Mouse (Mus musculus) CH12.LX (cell line): Measurements from ENCODE around the gene Zfp773. TPM values are rescaled to one million over a fixed set of nuclear protein-coding genes. Genes with fewer than 3 reads are reported as not detected.

Experiments used
- DNase-seq: peaks from one replicate; pipeline ENCODE4 v3.0.0-alpha.2; 2013; ENCODE audit errors: extremely low read depth
- H3K27ac ChIP-seq: 2 replicates; pipeline ENCODE4 v1.5.1; 2012; ENCODE audit warnings: low read depth, mild to moderate bottlenecking, control low read depth, moderate library complexity; ENCODE audit not compliant: insufficient read depth
- H3K27me3 ChIP-seq: replicated peaks from 2 replicates; pipeline ENCODE3; 2012; ENCODE audit warnings: inconsistent platforms
- H3K36me3 ChIP-seq, 2 experiments: replicated peaks in 1 of 2; 2 replicates each; pipeline versions ENCODE3 to v1.6.1; 2012; ENCODE audit warnings: inconsistent platforms in 1 of 2, low read length in 1 of 2, mild to moderate bottlenecking in 1 of 2, mixed read lengths in 1 of 2, moderate library complexity in 1 of 2; ENCODE audit not compliant: control insufficient read depth in 1 of 2, insufficient read depth in 1 of 2
- H3K4me1 ChIP-seq, 2 experiments: 2 replicates each; pipeline ENCODE4 v1.6.1; 2012; ENCODE audit warnings: inconsistent platforms in 1 of 2, moderate library complexity in 1 of 2; ENCODE audit not compliant: insufficient read depth in 2 of 2, control insufficient read depth in 1 of 2
- H3K4me2 ChIP-seq: 2 replicates; pipeline ENCODE4 v1.6.1; 2012; ENCODE audit warnings: low read depth, mild to moderate bottlenecking, control low read depth; ENCODE audit not compliant: poor library complexity, insufficient read depth, severe bottlenecking
- H3K4me3 ChIP-seq, 3 experiments: fragments of 150-350 bp in 1 of 3; sonication (generic) in 1 of 3; replicated peaks in 1 of 3; 2 replicates each; pipeline versions ENCODE3 to v1.5.1; 2011 to 2012; ENCODE audit warnings: low read depth in 2 of 3, low read length in 2 of 3, mild to moderate bottlenecking in 2 of 3, moderate library complexity in 2 of 3, control low read depth in 1 of 3, improper control_type of control experiment in 1 of 3, inconsistent platforms in 1 of 3, mixed read lengths in 1 of 3; ENCODE audit not compliant: poor library complexity in 1 of 3
- H3K79me2 ChIP-seq: replicated peaks from 2 replicates; pipeline ENCODE4 v1.6.1; 2012; ENCODE audit warnings: mild to moderate bottlenecking, moderate library complexity; ENCODE audit not compliant: control insufficient read depth, poor library complexity, insufficient read depth, severe bottlenecking; ENCODE audit errors: extremely low read depth
- H3K9ac ChIP-seq: 2 replicates; pipeline ENCODE4 v1.6.1; 2012; ENCODE audit warnings: low read depth, mild to moderate bottlenecking, control low read depth, moderate library complexity; ENCODE audit not compliant: insufficient read depth
- H3K9me3 ChIP-seq: replicated peaks from 2 replicates; pipeline ENCODE3; 2012; ENCODE audit warnings: low read length, inconsistent platforms, mixed read lengths
- E2F4 ChIP-seq: IDR thresholded peaks from 2 replicates; pipeline ENCODE4 v1.6.1; 2011; ENCODE audit warnings: low read depth, low read length, improper control_type of control experiment; ENCODE audit not compliant: insufficient replicate concordance
- ETS1 ChIP-seq: conservative IDR thresholded peaks from 2 replicates; pipeline ENCODE4 v1.6.1; 2012; ENCODE audit warnings: low read depth, mild to moderate bottlenecking, inconsistent platforms, low read length, improper control_type of control experiment, moderate library complexity
- HCFC1 ChIP-seq: IDR thresholded peaks from 2 replicates; pipeline ENCODE4 v1.6.1; 2012; ENCODE audit warnings: low read depth, mild to moderate bottlenecking, inconsistent platforms, low read length, improper control_type of control experiment
- MAX ChIP-seq: IDR thresholded peaks from 2 replicates; pipeline ENCODE4 v1.6.1; 2011; ENCODE audit warnings: low read length, improper control_type of control experiment
- MAZ ChIP-seq: IDR thresholded peaks from 2 replicates; pipeline ENCODE4 v1.6.1; 2012; ENCODE audit warnings: low read depth, mild to moderate bottlenecking, inconsistent platforms, low read length, improper control_type of control experiment, moderate library complexity
- NELFE ChIP-seq: IDR thresholded peaks from 2 replicates; pipeline ENCODE4 v1.6.1; 2011; ENCODE audit warnings: low read depth, low read length, improper control_type of control experiment
- POLR2AphosphoS2 ChIP-seq: IDR thresholded peaks from 2 replicates; pipeline ENCODE4 v1.6.1; 2011; ENCODE audit warnings: low read depth, low read length, improper control_type of control experiment
- SMC3 ChIP-seq: IDR thresholded peaks from 2 replicates; pipeline ENCODE4 v1.6.1; 2011; ENCODE audit warnings: low read depth, low read length, improper control_type of control experiment
- TCF12 ChIP-seq: IDR thresholded peaks from 2 replicates; pipeline ENCODE4 v1.6.1; 2014; ENCODE audit warnings: low read depth, mild to moderate bottlenecking, inconsistent platforms, low read length, improper control_type of control experiment
- USF2 ChIP-seq: conservative IDR thresholded peaks from 2 replicates; pipeline ENCODE4 v1.6.1; 2011; ENCODE audit warnings: low read depth, low read length, improper control_type of control experiment
- ZC3H11A ChIP-seq: IDR thresholded peaks from 2 replicates; pipeline ENCODE4 v1.6.1; 2012; ENCODE audit warnings: low read depth, mild to moderate bottlenecking, inconsistent platforms, low read length, improper control_type of control experiment
- dilution Hi-C: fragments of 300-500 bp; cut with MboI; formaldehyde crosslinking; loops from 2 replicates; pipeline ENCODE4 v1.14.3; 2020; ENCODE audit warnings: low sequenced_read_pairs; ENCODE audit not compliant: extremely low pct_unique_long_range_greater_than_20kb, extremely low pct_ligation_motif_present
- in situ Hi-C: fragments of 300-500 bp; cut with MboI; formaldehyde crosslinking; loops from 3 replicates; pipeline ENCODE4 v1.14.3; 2019; ENCODE audit warnings: low sequenced_read_pairs, low pct_ligation_motif_present, low pct_unique_long_range_greater_than_20kb, mixed read lengths
- polyA plus RNA-seq: library from polyadenylated mRNA; unstranded; fragments of >175 nt; gene quantifications from 2 replicates; pipeline ENCODE4 v1.2.1, GENCODE M21; 2012; ENCODE audit warnings: low read depth; ENCODE audit not compliant: insufficient read length
- total RNA-seq, 2 experiments: library from RNA; depleted of rRNA; stranded (reverse); fragments of 300-350 nt in 1 of 2; fragments of >200 nt in 1 of 2; gene quantifications; 2 replicates each; pipeline ENCODE4 v1.2.3; 2012 to 2014

The Zfp773 gene
- total and polyA plus RNA-seq, 3 experiments, result 4.3 to 6.4 (median 5.1) TPM

DNA sequence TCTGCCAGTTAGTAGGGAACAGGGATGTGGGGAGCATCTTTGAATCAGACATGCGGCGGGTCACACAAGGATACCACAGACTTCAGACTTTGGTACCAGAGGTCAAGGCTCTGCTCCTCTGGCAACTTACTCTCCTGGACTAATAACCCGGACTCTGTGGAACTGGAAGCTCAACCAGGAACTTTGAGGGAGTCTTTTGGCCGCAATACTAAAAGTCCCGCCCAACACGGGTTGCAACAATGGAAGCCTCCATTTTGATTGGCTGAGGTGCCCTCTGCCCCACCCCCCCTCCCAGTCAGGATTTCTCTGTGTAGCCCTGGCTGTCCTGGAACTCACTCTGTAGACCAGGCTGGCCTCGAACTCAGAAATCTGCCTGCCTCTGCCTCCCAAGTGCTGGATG lies 28.1 kb downstream of the Zfp773 start:
- in situ Hi-C loops (no loop called here), dilution Hi-C loops (no loop called here)
- H3K9me3 ChIP-seq, result no peaks in the 10 kb centered on the region
- no peak overlapping the region for H3K27ac ChIP-seq
- H3K9ac ChIP-seq, result no peak overlapping the region
- no peaks in the 10 kb centered on the region for H3K79me2 ChIP-seq
- peaks cover 0 to 13% of the 10 kb centered on the region in 2 experiments for H3K36me3 ChIP-seq
- H3K4me2 ChIP-seq, result no peak overlapping the region
- TF ChIP-seq SMC3, result no peak
- TF ChIP-seq HCFC1, result no peak
- no peak for TF ChIP-seq POLR2AphosphoS2
- TF ChIP-seq MAZ, result no peak
- no peak for TF ChIP-seq NELFE
- TF ChIP-seq ZC3H11A, result no peak
- TF ChIP-seq USF2, result no peak
- no peak for TF ChIP-seq TCF12
- no peak for TF ChIP-seq ETS1
- no peak for TF ChIP-seq MAX
- TF ChIP-seq E2F4, result no peak
- no peak for DNase-seq
- no peaks in the 10 kb centered on the region for H3K4me1 ChIP-seq
- H3K4me3 ChIP-seq, result no peak overlapping the region
- H3K27me3 ChIP-seq, result no peaks in the 10 kb centered on the region

Other genes with a start within 250 kb of the Zfp773 start
- not detected in 2 replicates for gene Aurkc, start 141.5 kb downstream of the Zfp773 start, total RNA-seq (2012; rRNA removed)
- gene Aurkc, start 141.5 kb downstream of the Zfp773 start, total RNA-seq (2014; rRNA removed), result 0.21 TPM in 1 of 2 replicates, not detected in the other
- 0.50 TPM in 1 of 2 replicates, not detected in the other for gene Aurkc, start 141.5 kb downstream of the Zfp773 start, polyA plus RNA-seq
- gene Zfp954, start 15.3 kb downstream of the Zfp773 start, total RNA-seq (2012; rRNA removed), result 18.1 and 19.7 TPM in 2 replicates
- 18.6 and 19.4 TPM in 2 replicates for gene Zfp954, start 15.3 kb downstream of the Zfp773 start, total RNA-seq (2014; rRNA removed)
- gene Zfp954, start 15.3 kb downstream of the Zfp773 start, polyA plus RNA-seq, result 7.5 and 7.6 TPM in 2 replicates
- gene Zfp418, start 34.6 kb upstream of the Zfp773 start, total RNA-seq (2012; rRNA removed), result 1.8 and 2.2 TPM in 2 replicates
- 0.92 and 1.3 TPM in 2 replicates for gene Zfp418, start 34.6 kb upstream of the Zfp773 start, total RNA-seq (2014; rRNA removed)
- 0.89 and 1.2 TPM in 2 replicates for gene Zfp418, start 34.6 kb upstream of the Zfp773 start, polyA plus RNA-seq
- gene Zfp772, start 73.2 kb upstream of the Zfp773 start, total RNA-seq (2012; rRNA removed), result 2.5 and 2.8 TPM in 2 replicates
- 3.4 and 3.5 TPM in 2 replicates for gene Zfp772, start 73.2 kb upstream of the Zfp773 start, total RNA-seq (2014; rRNA removed)
- gene Zfp772, start 73.2 kb upstream of the Zfp773 start, polyA plus RNA-seq, result 1.6 and 1.7 TPM in 2 replicates
- not detected in 2 replicates for gene Vmn2r29, start 110.6 kb upstream of the Zfp773 start, total RNA-seq (2012; rRNA removed)
- gene Vmn2r29, start 110.6 kb upstream of the Zfp773 start, total RNA-seq (2014; rRNA removed), result not detected in 2 replicates
- not detected in 2 replicates for gene Vmn2r29, start 110.6 kb upstream of the Zfp773 start, polyA plus RNA-seq
- gene Gm45844, start 141.5 kb upstream of the Zfp773 start, total RNA-seq (2012; rRNA removed), result 0.08 and 0.34 TPM in 2 replicates
- gene Gm45844, start 141.5 kb upstream of the Zfp773 start, total RNA-seq (2014; rRNA removed), result not detected in 2 replicates
- not detected in 2 replicates for gene Gm45844, start 141.5 kb upstream of the Zfp773 start, polyA plus RNA-seq
- gene Clcn4, start 164.1 kb upstream of the Zfp773 start, total RNA-seq (2012; rRNA removed), result 12.1 and 13.2 TPM in 2 replicates
- gene Clcn4, start 164.1 kb upstream of the Zfp773 start, total RNA-seq (2014; rRNA removed), result 14.4 and 14.5 TPM in 2 replicates
- 10.6 and 10.7 TPM in 2 replicates for gene Clcn4, start 164.1 kb upstream of the Zfp773 start, polyA plus RNA-seq
- not detected in 2 replicates for gene Vmn2r30, start 200.9 kb upstream of the Zfp773 start, total RNA-seq (2012; rRNA removed)
- gene Vmn2r30, start 200.9 kb upstream of the Zfp773 start, total RNA-seq (2014; rRNA removed), result 0.03 TPM in 1 of 2 replicates, not detected in the other
- not detected in 2 replicates for gene Vmn2r30, start 200.9 kb upstream of the Zfp773 start, polyA plus RNA-seq
- not detected in 2 replicates for gene Gm45783, start 237.8 kb upstream of the Zfp773 start, total RNA-seq (2012; rRNA removed)
- gene Gm45783, start 237.8 kb upstream of the Zfp773 start, total RNA-seq (2014; rRNA removed), result not detected in 2 replicates
- not detected in 2 replicates for gene Gm45783, start 237.8 kb upstream of the Zfp773 start, polyA plus RNA-seq